Mouse (Mus musculus) hindbrain, embryonic 13.5 days (tissue): ENCODE measurements around the gene Sfrp2. TPM values are rescaled to one million over a fixed set of nuclear protein-coding genes. Genes with fewer than 3 reads are reported as not detected.

ENCODE experiments used
- ATAC-seq: fragments of 200-750 bp; cut with Nextera tagmentation; 2 replicates; pipeline ENCODE4 v1.8.0; 2017; ENCODE audit warnings: moderate TSS enrichment; ENCODE audit not compliant: low FRiP score
- H3K27ac ChIP-seq: fragments of 300-500 bp; sonication (generic); 2 replicates; pipeline ENCODE4 v1.5.1; 2015; ENCODE audit warnings: inconsistent platforms, mild to moderate bottlenecking, moderate library complexity
- H3K27me3 ChIP-seq: fragments of 300-500 bp; sonication (generic); 2 replicates; pipeline ENCODE4 v1.6.1; 2015; ENCODE audit warnings: mild to moderate bottlenecking, inconsistent platforms
- H3K36me3 ChIP-seq: fragments of 300-500 bp; sonication (generic); 2 replicates; pipeline ENCODE4 v1.6.1; 2015; ENCODE audit warnings: mild to moderate bottlenecking, inconsistent platforms
- H3K4me1 ChIP-seq: fragments of 300-500 bp; sonication (generic); replicated peaks from 2 replicates; pipeline ENCODE4 v1.6.1; 2015; ENCODE audit warnings: inconsistent platforms
- H3K4me2 ChIP-seq: fragments of 300-500 bp; sonication (generic); 2 replicates; pipeline ENCODE4 v1.6.1; 2015; ENCODE audit warnings: inconsistent platforms, mild to moderate bottlenecking, moderate library complexity
- H3K4me3 ChIP-seq: fragments of 300-500 bp; sonication (generic); 2 replicates; pipeline ENCODE4 v1.5.1; 2015; ENCODE audit warnings: mild to moderate bottlenecking, inconsistent platforms
- H3K9ac ChIP-seq: fragments of 300-500 bp; sonication (generic); 2 replicates; pipeline ENCODE4 v1.6.1; 2015; ENCODE audit warnings: mild to moderate bottlenecking, inconsistent platforms
- H3K9me3 ChIP-seq: fragments of 300-500 bp; sonication (generic); 2 replicates; pipeline ENCODE4 v1.6.1; 2016; ENCODE audit warnings: inconsistent platforms
- WGBS: fragments of 180-500 bp; shearing (Covaris S2); methylation state at CpG from one replicate; pipeline ENCODE4 v1.1.7; 2015; 5-methylcytosine and 5-hydroxymethylcytosine counted together
- polyA plus RNA-seq: library from polyadenylated mRNA; unstranded; fragments of >200 nt; fragmentation: Nextera tagmentation; extraction: Ambion mirVana; gene quantifications from 2 replicates; pipeline ENCODE4 v1.2.1, GENCODE M21; 2015

Sfrp2 gene
- polyA plus RNA-seq, 1 experiment from 2014 or later = 71.1 TPM

DNA sequence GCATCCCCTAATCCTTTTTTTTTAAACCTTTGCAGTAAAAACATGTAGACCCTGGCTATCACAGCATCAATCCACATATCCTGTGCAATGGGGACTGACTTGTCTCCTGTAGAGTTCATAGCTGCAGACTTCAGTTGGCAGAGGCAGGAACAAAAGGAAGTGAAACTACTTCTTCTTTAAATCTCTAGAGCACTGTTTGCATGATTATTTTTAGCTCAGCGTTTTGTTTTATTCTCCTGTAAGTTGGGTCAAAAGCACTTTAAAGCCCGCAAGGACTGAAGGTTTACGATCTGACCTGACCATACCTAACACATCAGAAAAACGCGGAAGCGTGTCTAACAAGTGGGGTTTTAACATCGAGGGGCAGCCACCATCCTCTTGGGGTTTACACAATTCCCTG is 45.9 kb downstream of the Sfrp2 start:
- H3K27me3 ChIP-seq = no peaks in the 10 kb centered on the region
- H3K4me1 ChIP-seq = no peaks in the 10 kb centered on the region
- 86% methylated on average over 7 of the region's 7 CpGs for WGBS
- ATAC-seq = no peak
- H3K9ac ChIP-seq = no peak overlapping the region
- H3K27ac ChIP-seq = no peak overlapping the region
- H3K4me2 ChIP-seq = no peak overlapping the region
- no peaks in the 10 kb centered on the region for H3K36me3 ChIP-seq
- no peak overlapping the region for H3K4me3 ChIP-seq
- H3K9me3 ChIP-seq = no peaks in the 10 kb centered on the region

DNA sequence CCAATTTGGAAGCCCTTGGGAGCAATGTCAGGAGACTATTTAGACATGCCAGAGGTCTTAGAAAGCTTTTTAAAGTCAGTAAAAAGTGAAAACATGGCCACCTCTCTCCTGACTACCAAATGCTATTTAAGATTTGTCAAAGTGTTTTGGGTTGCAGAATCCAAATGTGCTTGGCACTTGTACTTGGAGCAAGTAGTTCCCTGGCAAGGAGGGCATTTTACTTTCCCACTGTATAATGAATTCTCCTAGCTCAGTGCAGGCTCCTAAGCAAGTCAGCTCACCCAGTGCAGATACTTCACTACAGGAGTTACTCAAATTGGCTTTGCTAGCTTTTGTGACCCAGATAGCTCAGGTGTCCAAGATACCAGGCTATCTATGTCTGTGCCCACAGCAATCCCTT is 46.7 kb downstream of the Sfrp2 start:
- H3K36me3 ChIP-seq = no peaks in the 10 kb centered on the region
- no peak for ATAC-seq
- H3K9ac ChIP-seq = no peak overlapping the region

DNA sequence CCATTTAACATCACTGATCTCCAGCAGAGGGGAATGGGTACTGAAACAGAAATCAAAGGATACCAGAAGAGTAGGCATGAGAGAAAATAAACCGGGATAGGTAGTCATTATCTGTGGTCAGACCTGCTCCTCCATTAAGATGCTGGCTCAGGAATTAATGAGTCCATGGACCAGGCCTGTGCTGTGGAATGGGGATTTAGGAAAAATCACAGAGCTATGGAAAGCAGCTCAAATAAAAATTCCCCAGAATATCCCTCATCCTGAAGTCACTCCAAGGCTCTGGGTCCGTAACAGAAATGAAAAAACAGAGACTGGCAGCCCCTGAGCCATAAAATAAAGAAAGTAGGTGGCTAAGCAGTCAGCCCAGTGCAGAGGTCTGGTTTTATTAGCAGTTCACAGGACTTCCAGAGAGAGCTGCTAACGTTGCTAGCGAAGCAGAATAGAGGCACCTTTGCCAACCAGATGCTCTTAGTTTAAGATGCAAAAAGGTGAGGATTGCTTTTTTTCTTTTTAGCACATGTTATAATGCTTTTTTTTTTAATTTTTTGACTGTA is 50.3 kb downstream of the Sfrp2 start:
- WGBS = 84% methylated on average over 4 of the region's 4 CpGs
- no peak for ATAC-seq

More for the DNA sequence above, 46.7 kb downstream of the Sfrp2 start:
- H3K4me3 ChIP-seq = no peak overlapping the region
- no peaks in the 10 kb centered on the region for H3K4me1 ChIP-seq
- H3K4me2 ChIP-seq = no peak overlapping the region
- no peak overlapping the region for H3K27ac ChIP-seq
- H3K27me3 ChIP-seq = no peaks in the 10 kb centered on the region
- no peaks in the 10 kb centered on the region for H3K9me3 ChIP-seq

DNA sequence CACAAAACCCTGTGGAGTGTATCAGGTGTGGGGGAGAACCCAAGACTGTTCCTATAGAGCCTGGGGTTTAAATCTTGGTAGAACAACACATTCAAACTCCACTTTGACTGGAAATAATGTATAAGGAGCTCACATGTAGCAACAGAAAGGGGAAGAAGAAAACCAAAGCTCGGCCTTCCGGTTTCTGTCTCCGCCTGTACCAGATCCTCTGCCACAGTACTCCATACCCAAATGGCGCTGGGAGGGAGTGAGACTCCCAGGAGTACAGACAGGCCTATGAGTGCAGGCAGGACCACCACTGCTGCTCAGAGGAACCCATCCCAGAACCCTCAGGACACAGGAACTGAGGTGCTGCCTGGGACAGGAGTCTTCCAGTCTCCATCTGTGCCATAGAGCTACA is 57.7 kb downstream of the Sfrp2 start:
- Histone ChIP-seq H3K9me3 (no peaks in the 10 kb centered on the region), H3K4me2 (no peak overlapping the region), H3K27ac (no peak overlapping the region), H3K9ac (no peak overlapping the region), H3K4me1 (no peaks in the 10 kb centered on the region), H3K36me3 (no peaks in the 10 kb centered on the region), H3K27me3 (no peaks in the 10 kb centered on the region), H3K4me3 (no peak overlapping the region)
- ATAC-seq = no peak
- 96% methylated on average over 4 of the region's 4 CpGs for WGBS

More for the DNA sequence above, 50.3 kb downstream of the Sfrp2 start:
- Histone ChIP-seq H3K9ac (no peak overlapping the region), H3K9me3 (no peaks in the 10 kb centered on the region), H3K36me3 (no peaks in the 10 kb centered on the region), H3K4me2 (no peak overlapping the region), H3K4me1 (no peaks in the 10 kb centered on the region), H3K27me3 (no peaks in the 10 kb centered on the region), H3K4me3 (no peak overlapping the region), H3K27ac (no peak overlapping the region)

Other genes with a start within 250 kb of the Sfrp2 start
- 1.1 and 1.2 TPM in 2 replicates for gene Tlr2, start 75.4 kb downstream of the Sfrp2 start, polyA plus RNA-seq